Mouse (Mus musculus): ENCODE data around the gene Olfr434.

GRCm38 (mm10) chr6:43242061-43242460 is 29.2 kb downstream of the Olfr434 start:
- TF ChIP-seq CTCF (IDR thresholded peaks at IDR 0.05; ENCODE audit: extremely low read depth, insufficient read depth, low read length): no peak
- no peak for TF ChIP-seq POLR2A (IDR thresholded peaks at IDR 0.05; ENCODE audit: extremely low read depth, insufficient read depth, low read length)

Data from cortical plate, adult 2 months (tissue).